Mouse (Mus musculus) left cerebral cortex, postnatal 14 days (tissue): ENCODE data around the gene Olfr462. TPM values are rescaled to one million over a fixed set of nuclear protein-coding genes. Genes with fewer than 3 reads are reported as not detected.

Experiments
- DNase-seq, 2 experiments: peaks; one replicate each; pipeline ENCODE4 v3.0.0; 2021 to 2022; ENCODE audit warnings: low spot score in 2 of 2, mixed read lengths in 1 of 2
- intact Hi-C: fragments of 180-260 bp; cut with DNase I; formaldehyde crosslinking; loops from one replicate; pipeline ENCODE4 v1.15.1; 2025
- total RNA-seq, 2 experiments: library from RNA; stranded (reverse); gene quantifications; 2 replicates each; pipeline ENCODE4 v1.2.3; 2021

Olfr462 gene
- total RNA-seq, 2 experiments from 2014 or later, result not detected

DNA sequence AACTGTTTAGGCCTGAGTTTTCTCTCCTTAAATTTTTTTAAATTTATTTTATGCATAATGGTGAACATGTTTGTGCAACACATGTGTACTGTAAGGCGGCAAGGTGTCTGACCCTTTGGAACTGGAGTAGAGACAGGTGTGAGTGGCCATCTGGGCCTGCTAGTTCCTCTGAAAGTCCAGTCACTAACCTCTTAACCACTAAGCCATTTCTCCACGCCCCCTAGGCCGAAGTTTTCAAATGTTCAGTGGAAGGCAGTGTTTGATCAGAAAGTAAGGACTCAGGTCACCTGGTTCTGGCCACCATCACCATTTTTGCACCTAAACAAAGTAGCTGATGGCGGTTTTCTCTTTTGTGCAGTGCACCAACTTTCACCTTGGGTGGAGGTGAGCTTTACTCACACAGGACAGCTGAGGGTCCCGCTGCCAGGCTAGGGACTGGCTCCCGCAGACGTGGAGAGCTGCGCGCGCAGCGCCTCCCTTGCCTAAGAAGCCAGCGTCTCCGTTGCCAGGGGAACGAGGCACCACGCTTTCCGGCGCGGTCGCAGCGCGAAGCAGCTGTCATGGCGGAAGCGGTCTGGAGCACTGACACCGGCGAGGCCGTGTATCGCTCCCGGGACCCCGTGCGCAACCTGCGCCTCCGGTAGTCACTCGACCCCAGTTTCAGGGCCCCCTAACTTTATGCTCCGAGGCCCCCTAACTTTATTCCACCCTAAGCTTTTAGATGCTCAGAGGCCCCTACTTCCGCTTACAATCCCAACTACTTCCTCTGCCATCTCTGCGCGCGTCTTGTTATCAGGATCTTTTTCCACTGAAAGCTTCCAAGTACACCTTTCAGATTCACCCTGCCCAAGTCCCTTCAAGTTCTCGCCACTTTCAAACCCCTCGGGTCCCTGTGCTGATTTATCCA lies 39.1 kb downstream of the Olfr462 start, which contains the start of gene Mks1:
Gene Mks1 (plus strand): TSS at position 526 of the 907 bp plus-strand sequence.
- peak; percentile 91 to 94 for DNase-seq
- intact Hi-C loops, result no loop called here

DNA sequence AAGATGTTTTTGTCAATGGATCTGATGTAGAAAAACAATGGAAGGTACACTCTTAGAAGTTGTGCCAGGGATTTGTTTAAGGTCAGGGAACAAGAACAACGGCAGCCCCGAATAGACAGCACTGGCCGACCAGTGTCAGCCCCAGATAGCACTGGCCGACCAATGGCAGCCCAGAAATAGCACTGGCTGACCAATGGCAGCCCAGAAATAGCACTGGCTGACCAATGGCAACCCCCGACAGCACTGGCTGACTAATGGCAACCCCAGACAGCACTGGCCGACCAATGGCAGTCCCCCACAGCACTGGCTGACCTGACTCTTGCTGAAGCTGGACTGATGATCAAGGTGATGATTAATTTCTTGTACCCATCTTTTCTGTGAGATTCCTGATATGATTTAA lies 44.2 kb downstream of the Olfr462 start:
- DNase-seq, result no peak
- intact Hi-C loops, result no loop called here

DNA sequence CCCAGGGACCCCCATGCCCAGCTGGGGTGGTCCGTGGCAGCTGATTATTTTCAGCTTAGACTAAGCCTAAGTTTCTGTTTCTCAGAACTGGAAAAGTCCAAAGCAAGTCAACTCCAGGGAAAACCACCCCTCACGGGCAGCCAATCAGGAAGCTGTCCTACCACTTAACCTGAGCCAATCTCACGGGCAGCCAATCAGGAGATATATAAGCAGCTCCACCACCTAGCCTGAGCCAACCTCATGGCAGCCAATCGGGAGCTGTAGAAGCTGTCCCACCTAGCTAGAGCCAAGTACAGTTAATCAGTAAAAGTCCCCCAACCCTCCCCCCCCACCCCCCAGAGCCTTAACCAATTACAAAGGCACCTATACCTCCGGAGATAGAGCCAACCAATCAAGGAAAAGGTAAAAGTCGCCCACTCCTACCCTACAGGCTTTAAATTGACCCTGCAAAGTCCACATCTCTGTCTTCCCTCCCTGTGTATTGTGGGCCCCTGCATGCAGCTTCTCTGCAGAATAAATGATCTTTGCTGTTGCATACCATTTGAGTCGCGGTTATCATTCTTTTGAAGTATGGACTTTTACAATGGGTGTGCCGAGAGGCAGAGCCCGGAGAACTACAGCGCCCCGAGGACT lies 45.0 kb downstream of the Olfr462 start:
- no peak for DNase-seq
- intact Hi-C loops, result no loop called here

DNA sequence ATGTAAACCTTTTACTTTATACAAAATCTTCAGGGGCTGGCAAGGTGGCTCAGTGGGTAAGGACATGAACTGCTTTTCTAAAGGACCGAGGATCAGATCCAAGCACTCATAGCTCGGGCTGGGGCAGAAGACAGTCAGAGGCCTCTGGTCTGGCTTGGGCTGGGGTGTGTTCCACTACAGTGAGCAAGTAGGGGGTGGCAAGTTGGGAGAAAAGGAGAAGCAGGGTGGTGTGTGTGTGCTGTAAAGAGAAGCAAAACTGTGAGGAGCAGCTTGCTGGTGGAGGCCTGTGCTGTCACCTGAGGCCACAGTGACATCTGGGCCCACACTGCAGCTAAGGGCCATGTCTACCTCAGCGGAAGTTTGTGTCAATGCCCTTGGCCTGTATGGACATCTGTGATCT lies 50.6 kb downstream of the Olfr462 start:
- intact Hi-C loops, result no loop called here
- no peak for DNase-seq

DNA sequence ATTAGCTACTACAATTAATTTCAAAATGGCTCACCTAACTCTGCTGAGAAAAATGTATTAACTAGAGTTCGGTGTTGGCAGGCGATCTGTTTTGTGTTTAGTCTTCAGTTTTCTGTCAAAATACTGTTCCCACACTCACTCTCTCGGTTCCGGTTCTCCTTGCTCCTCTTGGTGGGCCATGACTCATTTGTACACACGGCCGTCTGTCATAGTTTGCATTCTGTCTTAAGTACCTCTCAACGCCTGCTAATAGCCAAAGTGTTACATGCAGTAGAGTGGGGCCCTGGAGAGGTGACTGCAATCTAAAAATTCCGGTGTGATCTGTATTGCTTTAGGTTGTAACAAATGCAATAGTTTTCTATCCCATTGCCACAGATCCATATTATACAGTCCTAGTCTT lies 51.4 kb downstream of the Olfr462 start:
- intact Hi-C loops, result no loop called here
- no peak for DNase-seq

Other genes starting within 250 kb of the Olfr462 start
- 1 to 10 TPM; 2.6 to 4.1 TPM for gene Rnf43, start 229.5 kb downstream of the Olfr462 start, total RNA-seq
- 10 to 100 TPM; 60.6 to 67.6 TPM for gene Supt4a, start 154.7 kb downstream of the Olfr462 start, total RNA-seq
- 100 to 1,000 TPM; 154 to 162 TPM for gene Tspoap1, start 131.7 kb downstream of the Olfr462 start, total RNA-seq
- not detected for gene Mpo, start 98.7 kb downstream of the Olfr462 start, total RNA-seq
- under 1 TPM; 0.36 to 0.68 TPM for gene Lpo, start 64.0 kb downstream of the Olfr462 start, total RNA-seq
- 1 to 10 TPM; 5.3 to 5.6 TPM for gene Mks1, start 39.1 kb downstream of the Olfr462 start, total RNA-seq
- gene Epx, start 16.7 kb downstream of the Olfr462 start, total RNA-seq, result under 1 TPM; 0.13 to 0.55 TPM
- gene Olfr463, start 5.1 kb upstream of the Olfr462 start, total RNA-seq, result not detected
- gene Olfr464, start 28.7 kb upstream of the Olfr462 start, total RNA-seq, result 1 to 10 TPM in 1 of 2 experiments, under 1 TPM in 1; 0.66 to 1.3 TPM
- gene Dynll2, start 95.3 kb upstream of the Olfr462 start, total RNA-seq, result 100 to 1,000 TPM; 424 to 478 TPM
- gene Srsf1, start 155.1 kb upstream of the Olfr462 start, total RNA-seq, result 100 to 1,000 TPM; 171 to 177 TPM
- gene Vezf1, start 176.0 kb upstream of the Olfr462 start, total RNA-seq, result 10 to 100 TPM; 24.4 to 25.3 TPM
- 10 to 100 TPM; 28.2 TPM for gene Cuedc1, start 205.8 kb upstream of the Olfr462 start, total RNA-seq